Mouse (Mus musculus): Measurements from ENCODE around the gene Mastl. TPM values are rescaled to one million over a fixed set of nuclear protein-coding genes. Genes with fewer than 3 reads are reported as not detected.

The Mastl gene
- polyA plus RNA-seq, 1 experiment: 0.19 TPM

DNA sequence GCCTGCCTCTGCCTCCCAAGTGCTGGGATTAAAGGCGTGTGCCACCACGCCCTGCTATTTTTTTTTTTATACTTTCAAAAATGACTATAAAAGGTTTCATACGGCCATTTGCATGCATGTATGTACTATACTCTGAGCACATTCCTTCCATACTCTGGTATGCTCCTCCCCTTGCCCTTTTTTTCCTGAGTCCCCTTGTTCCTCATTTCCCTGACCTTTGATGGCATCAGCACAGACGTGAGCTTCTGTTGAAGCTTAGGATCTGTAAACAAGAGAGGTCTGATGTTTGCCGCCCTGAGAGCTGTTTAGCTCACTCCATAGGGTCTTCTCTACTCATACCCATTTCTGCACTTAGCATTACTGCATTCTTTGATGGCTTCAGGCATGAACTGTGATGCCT is 78.1 kb downstream of the Mastl start:
- Histone ChIP-seq H3K36me3 (ENCODE audit: control insufficient read depth, insufficient read depth, low read length) (peaks cover 4% of the 10 kb centered on the region), H3K27ac (ENCODE audit: insufficient read depth, low read depth, low read length) (0 out of 2 replicates have a peak overlapping the region, but pooled peaks have one; percentile 7), H3K4me3 (ENCODE audit: insufficient read depth, low read depth, low read length) (no peak overlapping the region), H3K4me1 (ENCODE audit: control insufficient read depth, insufficient read depth, low read length) (peaks cover 8% of the 10 kb centered on the region; the same call in 1 of the 2 replicates), H3K27me3 (replicated peaks; ENCODE audit: control insufficient read depth, insufficient read depth, low read length) (no peaks in the 10 kb centered on the region; the same call in 1 of the 2 replicates)
- TF ChIP-seq CTCF (conservative IDR thresholded peaks at IDR 0.05; ENCODE audit: insufficient read depth, insufficient read length, low read depth, low read length) (no peak), POLR2A (IDR thresholded peaks at IDR 0.05; ENCODE audit: low read depth, low read length) (no peak)
- DNase-seq: no peak
- 91% methylated on average over 5 of the region's 5 CpGs for WGBS

DNA sequence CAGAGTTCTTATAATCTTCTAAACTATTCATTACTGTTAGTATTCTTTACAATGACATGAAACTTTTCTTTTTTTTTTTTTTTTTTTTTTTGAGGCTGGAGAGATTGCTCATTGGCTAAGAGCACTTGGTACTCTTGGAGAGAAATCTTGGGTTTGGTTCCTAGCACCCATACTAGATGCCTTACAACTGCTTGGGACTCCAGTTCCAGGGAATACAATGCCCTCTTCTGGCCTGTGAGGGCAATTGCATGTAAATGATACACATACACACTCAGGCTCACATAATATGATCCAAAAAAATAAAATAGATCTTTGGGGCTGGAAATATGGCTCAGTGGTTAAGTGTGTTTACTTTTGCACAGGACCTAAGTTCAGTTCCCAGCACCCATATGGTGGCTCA is 79.0 kb downstream of the Mastl start:
- TF ChIP-seq POLR2A (IDR thresholded peaks at IDR 0.05; ENCODE audit: low read depth, low read length): no peak
- DNase-seq: no peak
- H3K27me3 ChIP-seq (replicated peaks; ENCODE audit: control insufficient read depth, insufficient read depth, low read length): no peaks in the 10 kb centered on the region; the same call in 1 of the 2 replicates
- H3K4me1 ChIP-seq (ENCODE audit: control insufficient read depth, insufficient read depth, low read length): peaks cover 8% of the 10 kb centered on the region; the same call in 1 of the 2 replicates
- no peak overlapping the region for H3K27ac ChIP-seq (ENCODE audit: insufficient read depth, low read depth, low read length)
- H3K4me3 ChIP-seq (ENCODE audit: insufficient read depth, low read depth, low read length): no peak overlapping the region
- H3K36me3 ChIP-seq (ENCODE audit: control insufficient read depth, insufficient read depth, low read length): peaks cover 3% of the 10 kb centered on the region

DNA sequence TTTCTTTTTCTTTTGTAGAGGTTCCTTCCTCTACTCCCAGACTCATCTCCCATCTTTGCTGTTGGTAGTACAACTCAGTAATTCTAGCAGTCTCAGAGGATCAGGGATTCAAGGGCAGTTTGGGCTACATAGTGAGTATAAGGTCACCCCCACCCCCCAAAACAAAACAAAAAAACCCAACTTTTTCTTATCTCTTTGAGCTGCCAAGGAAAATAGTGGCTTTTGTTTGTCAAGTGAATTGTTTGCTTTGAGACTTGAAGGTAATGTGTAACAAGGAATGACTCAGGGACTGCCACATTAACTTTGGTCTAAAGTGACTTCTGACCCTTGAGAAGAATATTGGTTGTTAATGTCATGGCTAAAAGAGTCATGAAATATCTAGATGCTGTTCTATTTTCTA is 80.0 kb downstream of the Mastl start:
- no peaks in the 10 kb centered on the region; the same call in 1 of the 2 replicates for H3K27me3 ChIP-seq (replicated peaks; ENCODE audit: control insufficient read depth, insufficient read depth, low read length)
- H3K4me1 ChIP-seq (ENCODE audit: control insufficient read depth, insufficient read depth, low read length): peaks cover 8% of the 10 kb centered on the region; the same call in 1 of the 2 replicates
- TF ChIP-seq POLR2A (IDR thresholded peaks at IDR 0.05; ENCODE audit: low read depth, low read length) (no peak), CTCF (conservative IDR thresholded peaks at IDR 0.05; ENCODE audit: insufficient read depth, insufficient read length, low read depth, low read length) (no peak)
- H3K36me3 ChIP-seq (ENCODE audit: control insufficient read depth, insufficient read depth, low read length): peaks cover 3% of the 10 kb centered on the region
- H3K27ac ChIP-seq (ENCODE audit: insufficient read depth, low read depth, low read length): no peak overlapping the region
- no peak overlapping the region for H3K4me3 ChIP-seq (ENCODE audit: insufficient read depth, low read depth, low read length)
- DNase-seq: peak; percentile 42

DNA sequence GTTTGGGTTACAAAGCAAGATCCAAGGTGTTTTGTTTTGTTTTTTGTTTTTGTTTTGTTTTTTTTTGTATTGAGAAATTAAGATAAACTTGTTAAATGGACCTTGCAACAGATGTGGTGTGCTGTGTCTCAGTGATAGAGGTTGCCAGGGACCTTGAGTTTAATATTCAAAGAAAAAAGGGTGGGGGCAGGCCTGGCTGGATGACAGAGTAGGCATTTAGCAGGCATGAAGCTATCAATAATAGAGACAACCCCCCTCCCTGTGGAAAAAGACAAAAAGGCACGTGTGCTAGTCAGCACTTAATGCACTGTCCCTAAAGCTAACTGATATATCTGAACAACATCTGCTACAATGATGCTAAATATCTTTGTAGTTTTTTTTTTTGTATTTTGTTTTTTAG is 84.4 kb downstream of the Mastl start:
- H3K4me1 ChIP-seq (ENCODE audit: control insufficient read depth, insufficient read depth, low read length): peaks cover 5% of the 10 kb centered on the region; the same call in 1 of the 2 replicates
- WGBS: 46% methylated on average over 1 of the region's 1 CpGs
- no peak overlapping the region for H3K4me3 ChIP-seq (ENCODE audit: insufficient read depth, low read depth, low read length)
- H3K27me3 ChIP-seq (replicated peaks; ENCODE audit: control insufficient read depth, insufficient read depth, low read length): no peaks in the 10 kb centered on the region; the same call in 1 of the 2 replicates
- H3K27ac ChIP-seq (ENCODE audit: insufficient read depth, low read depth, low read length): no peak overlapping the region
- DNase-seq: no peak
- TF ChIP-seq CTCF (conservative IDR thresholded peaks at IDR 0.05; ENCODE audit: insufficient read depth, insufficient read length, low read depth, low read length) (no peak), POLR2A (IDR thresholded peaks at IDR 0.05; ENCODE audit: low read depth, low read length) (no peak)
- H3K36me3 ChIP-seq (ENCODE audit: control insufficient read depth, insufficient read depth, low read length): peaks cover 2% of the 10 kb centered on the region; the same call in 1 of the 2 replicates

DNA sequence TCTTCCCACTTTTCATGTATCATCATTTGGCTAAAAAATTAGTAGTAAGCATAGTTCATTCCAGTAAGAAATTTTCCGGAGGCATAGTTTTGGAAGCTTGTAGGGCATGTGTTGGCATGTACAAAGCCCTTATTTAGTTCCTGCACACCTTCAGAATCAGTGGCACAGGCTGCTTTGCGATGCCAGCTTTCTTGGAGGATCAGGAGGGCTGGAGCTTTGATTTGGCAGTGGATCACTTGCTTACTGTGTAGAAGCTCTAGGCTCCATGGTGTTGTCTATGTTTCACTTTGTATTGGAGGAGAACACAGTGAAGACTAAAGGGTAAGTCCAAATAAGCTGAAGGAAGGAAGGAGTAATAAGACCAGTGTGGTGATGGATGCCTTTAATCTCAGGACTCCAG is 85.3 kb downstream of the Mastl start:
- TF ChIP-seq POLR2A (IDR thresholded peaks at IDR 0.05; ENCODE audit: low read depth, low read length) (no peak), CTCF (conservative IDR thresholded peaks at IDR 0.05; ENCODE audit: insufficient read depth, insufficient read length, low read depth, low read length) (no peak)
- Histone ChIP-seq H3K27me3 (replicated peaks; ENCODE audit: control insufficient read depth, insufficient read depth, low read length) (no peaks in the 10 kb centered on the region; the same call in 1 of the 2 replicates), H3K36me3 (ENCODE audit: control insufficient read depth, insufficient read depth, low read length) (peaks cover 1% of the 10 kb centered on the region; the same call in 1 of the 2 replicates), H3K27ac (ENCODE audit: insufficient read depth, low read depth, low read length) (no peak overlapping the region), H3K4me1 (ENCODE audit: control insufficient read depth, insufficient read depth, low read length) (0 out of 2 replicates have a peak, but pooled peaks cover 2% of the 10 kb centered on the region), H3K4me3 (ENCODE audit: insufficient read depth, low read depth, low read length) (no peak overlapping the region)
- 89% methylated on average over 2 of the region's 2 CpGs for WGBS
- no peak for DNase-seq

DNA sequence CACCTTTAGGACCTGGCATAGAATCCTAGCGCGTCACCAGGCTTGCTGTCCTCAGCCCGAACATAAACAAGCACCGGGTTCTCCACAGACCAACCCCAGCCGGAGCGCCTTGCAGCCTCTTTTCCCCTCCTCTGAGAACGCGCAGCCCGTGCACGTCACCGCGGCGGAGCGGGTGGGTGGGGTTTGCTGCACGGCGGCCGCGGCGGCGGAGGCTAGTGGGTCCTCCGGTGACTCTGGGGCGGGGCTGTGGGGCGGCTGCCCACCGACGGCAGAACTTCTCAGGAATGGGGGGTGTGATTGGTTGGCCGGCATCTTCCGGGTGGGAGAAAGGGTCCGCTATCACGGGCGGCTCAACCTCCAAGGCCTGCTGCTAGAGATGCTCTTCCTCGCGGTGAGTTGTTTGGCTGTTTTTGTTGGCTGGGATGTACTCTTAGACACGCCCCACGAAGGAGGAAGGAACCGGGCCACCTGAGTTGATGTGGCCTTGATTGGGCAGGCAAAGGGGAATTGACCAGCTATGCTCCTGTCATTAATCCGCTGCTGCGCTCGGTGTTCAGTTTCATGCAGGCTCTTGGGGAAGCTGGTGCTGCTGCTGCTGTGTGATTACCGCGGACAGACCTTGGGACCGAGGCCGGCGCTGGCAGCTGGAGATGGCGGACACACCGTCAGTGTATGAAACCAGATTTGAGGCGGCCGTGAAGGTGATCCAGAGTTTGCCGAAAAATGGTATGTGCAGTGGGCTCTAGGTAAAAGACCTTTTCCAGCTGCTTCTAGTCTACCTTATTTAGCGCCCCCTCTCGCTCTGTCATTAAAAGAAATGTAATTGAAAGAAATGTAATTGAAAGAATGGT is 86.7 kb downstream of the Mastl start:
- DNase-seq: peak; percentile 96

DNA sequence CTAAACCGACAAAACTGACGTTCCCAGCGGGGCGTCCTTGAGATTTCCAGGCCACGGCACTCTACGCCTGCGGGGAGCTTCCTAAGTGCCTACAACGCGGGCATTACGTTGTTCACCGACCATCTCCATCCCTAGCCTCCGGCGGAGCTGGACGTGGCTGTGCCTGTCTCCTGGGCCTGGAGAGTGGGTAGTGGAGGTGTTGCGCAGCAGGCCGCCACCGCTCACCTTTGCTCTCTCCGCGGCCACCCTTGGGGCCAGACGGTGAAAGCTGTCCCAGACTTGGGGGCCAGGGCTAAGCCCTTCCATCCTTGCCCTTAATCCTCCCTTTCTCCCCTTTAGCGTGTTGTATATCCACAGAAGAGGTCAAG is 87.5 kb downstream of the Mastl start:
- under 1% methylated on average over 21 of the region's 21 CpGs for WGBS
- peak overlapping the region; percentile 91 for H3K4me3 ChIP-seq (ENCODE audit: insufficient read depth, low read depth, low read length)
- H3K4me1 ChIP-seq (ENCODE audit: control insufficient read depth, insufficient read depth, low read length): no peaks in the 10 kb centered on the region
- no peak for DNase-seq
- no peaks in the 10 kb centered on the region; the same call in 1 of the 2 replicates for H3K36me3 ChIP-seq (ENCODE audit: control insufficient read depth, insufficient read depth, low read length)
- peak overlapping the region; percentile 98 for H3K27ac ChIP-seq (ENCODE audit: insufficient read depth, low read depth, low read length)
- TF ChIP-seq CTCF (conservative IDR thresholded peaks at IDR 0.05; ENCODE audit: insufficient read depth, insufficient read length, low read depth, low read length) (no peak), POLR2A (IDR thresholded peaks at IDR 0.05; ENCODE audit: low read depth, low read length) (no peak)
- H3K27me3 ChIP-seq (replicated peaks; ENCODE audit: control insufficient read depth, insufficient read depth, low read length): no peaks in the 10 kb centered on the region

More for the DNA sequence above, 86.7 kb downstream of the Mastl start:
- Histone ChIP-seq H3K36me3 (ENCODE audit: control insufficient read depth, insufficient read depth, low read length) (no peaks in the 10 kb centered on the region; the same call in 1 of the 2 replicates), H3K4me1 (ENCODE audit: control insufficient read depth, insufficient read depth, low read length) (0 out of 2 replicates have a peak, but pooled peaks cover 2% of the 10 kb centered on the region), H3K4me3 (ENCODE audit: insufficient read depth, low read depth, low read length) (peak overlapping the region; percentile 91), H3K27ac (ENCODE audit: insufficient read depth, low read depth, low read length) (peak overlapping the region; percentile 98), H3K27me3 (replicated peaks; ENCODE audit: control insufficient read depth, insufficient read depth, low read length) (no peaks in the 10 kb centered on the region; the same call in 1 of the 2 replicates)
- peak; percentile 92 for TF ChIP-seq POLR2A (IDR thresholded peaks at IDR 0.05; ENCODE audit: low read depth, low read length)
- TF ChIP-seq CTCF (conservative IDR thresholded peaks at IDR 0.05; ENCODE audit: insufficient read depth, insufficient read length, low read depth, low read length): no peak
- WGBS: under 1% methylated on average over 50 of the region's 50 CpGs
